Mouse (Mus musculus) erythroblast, embryonic 14.5 days (primary cell): ENCODE results near the gene Fndc11. TPM values are rescaled to one million over a fixed set of nuclear protein-coding genes. Genes with fewer than 3 reads are reported as not detected.

ENCODE experiments used
- H3K27me3 ChIP-seq: 2 replicates; pipeline ENCODE4 v1.6.1; 2012; ENCODE audit warnings: inconsistent platforms; ENCODE audit not compliant: control insufficient read depth
- H3K36me3 ChIP-seq: 2 replicates; pipeline ENCODE4 v1.6.1; 2012; ENCODE audit warnings: mild to moderate bottlenecking, inconsistent platforms; ENCODE audit not compliant: control insufficient read depth
- H3K4me1 ChIP-seq: 2 replicates; pipeline ENCODE4 v1.6.1; 2012; ENCODE audit warnings: inconsistent platforms; ENCODE audit not compliant: control insufficient read depth
- H3K4me3 ChIP-seq: replicated peaks from 2 replicates; pipeline ENCODE3; 2012; ENCODE audit warnings: moderate library complexity, mild to moderate bottlenecking, inconsistent platforms
- H3K9me3 ChIP-seq: 2 replicates; pipeline ENCODE4 v1.6.1; 2012; ENCODE audit warnings: low read length, inconsistent platforms, mixed read lengths; ENCODE audit not compliant: control insufficient read depth
- GATA1 ChIP-seq: IDR thresholded peaks from 2 replicates; pipeline ENCODE4 v1.6.1; 2012; ENCODE audit warnings: low read length, inconsistent platforms, mixed read lengths
- TAL1 ChIP-seq: IDR thresholded peaks from 3 replicates; pipeline ENCODE4 v1.6.1; 2012; ENCODE audit warnings: low read length, inconsistent platforms, mixed read lengths
- polyA plus RNA-seq: library from polyadenylated mRNA; stranded (reverse); fragments of >175 nt; gene quantifications from 2 replicates; pipeline ENCODE4 v1.2.3, GENCODE M21; 2012

The Fndc11 gene
- polyA plus RNA-seq, 1 experiment: 0.14 TPM

DNA sequence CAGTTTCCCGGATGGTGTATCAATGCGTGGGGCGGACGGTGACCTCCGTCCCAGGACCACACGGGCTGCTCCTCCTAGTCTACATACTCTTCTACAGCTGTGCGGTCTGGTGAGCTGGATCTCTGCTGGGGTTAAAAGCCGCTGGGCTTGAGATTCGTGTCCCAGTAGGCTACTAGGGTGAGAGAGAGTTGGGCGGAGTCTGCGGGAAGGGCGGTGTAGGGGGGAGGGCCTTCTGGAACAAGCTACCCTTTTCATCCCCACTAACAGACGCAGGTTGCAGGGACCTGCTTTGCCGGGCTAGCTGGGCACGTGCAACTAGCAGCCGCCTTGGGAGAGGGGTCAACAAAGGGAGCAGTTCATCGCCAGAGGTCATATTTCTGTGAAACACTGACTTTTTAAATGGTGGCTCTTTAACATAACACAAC lies 6.8 kb upstream of the Fndc11 start, which contains the start of gene Srms:
TSS of gene Srms (minus strand) at position 165 of the 425 bp plus-strand sequence.
- TF ChIP-seq TAL1: no peak
- TF ChIP-seq GATA1: no peak
- peak within 1 kb of the TSS; percentile 50 for H3K4me3 ChIP-seq

GRCm38 (mm10) chr2:181216037-181216436 lies 3.8 kb upstream of the Fndc11 start:
- TF ChIP-seq GATA1 (no peak), TAL1 (no peak)
- peaks cover 7% of the 10 kb centered on the region; the same call in 1 of the 2 replicates for H3K9me3 ChIP-seq
- H3K27me3 ChIP-seq: peaks cover 72% of the 10 kb centered on the region
- H3K36me3 ChIP-seq: no peaks in the 10 kb centered on the region
- no peak overlapping the region for H3K4me3 ChIP-seq
- peaks cover 43% of the 10 kb centered on the region for H3K4me1 ChIP-seq

More for the DNA sequence above, 6.8 kb upstream of the Fndc11 start, which contains the start of gene Srms:
- no peaks in the 10 kb centered on the region for H3K36me3 ChIP-seq
- H3K4me1 ChIP-seq: peaks cover 34% of the 10 kb centered on the region
- peaks cover 7% of the 10 kb centered on the region; the same call in 1 of the 2 replicates for H3K9me3 ChIP-seq
- peaks cover 65% of the 10 kb centered on the region for H3K27me3 ChIP-seq

GRCm38 (mm10) chr2:181218881-181219485 lies 830 bp upstream of the Fndc11 start:
- Histone ChIP-seq H3K27me3 (peaks cover 54% of the 10 kb centered on the region), H3K36me3 (no peaks in the 10 kb centered on the region), H3K9me3 (no peaks in the 10 kb centered on the region), H3K4me1 (peaks cover 29% of the 10 kb centered on the region), H3K4me3 (no peak overlapping the region)
- TF ChIP-seq GATA1: no peak

DNA sequence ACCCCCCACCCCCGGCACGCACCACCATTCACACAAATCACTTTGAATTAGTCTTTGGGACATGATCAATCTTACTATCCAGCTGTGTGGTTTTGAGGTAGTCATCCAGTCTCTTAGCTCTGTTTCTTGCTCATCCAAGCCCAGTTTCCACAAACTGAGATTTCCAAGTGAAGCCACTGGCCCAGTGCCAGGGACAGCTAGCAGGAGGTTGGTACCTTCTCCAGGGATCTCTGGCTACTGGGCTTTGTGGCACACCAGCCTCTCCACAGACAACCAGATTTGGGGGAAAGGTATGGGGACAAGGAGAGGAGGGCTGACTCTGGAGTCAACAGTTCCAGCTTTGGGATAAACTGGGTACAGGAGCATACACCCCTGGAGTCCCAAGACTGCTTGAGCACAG lies 548 bp downstream of the Fndc11 start:
- TF ChIP-seq TAL1: no peak
- TF ChIP-seq GATA1: no peak

GRCm38 (mm10) chr2:181224994-181225393 lies 5.2 kb downstream of the Fndc11 start:
- TF ChIP-seq TAL1 (no peak), GATA1 (no peak)
- Histone ChIP-seq H3K4me1 (no peaks in the 10 kb centered on the region; the same call in 1 of the 2 replicates), H3K9me3 (no peaks in the 10 kb centered on the region), H3K27me3 (peaks cover 21% of the 10 kb centered on the region), H3K36me3 (peaks cover 32% of the 10 kb centered on the region), H3K4me3 (no peak overlapping the region)

More for the DNA sequence above, 548 bp downstream of the Fndc11 start:
- Histone ChIP-seq H3K9me3 (no peaks in the 10 kb centered on the region), H3K36me3 (no peaks in the 10 kb centered on the region), H3K4me1 (peaks cover 22% of the 10 kb centered on the region), H3K27me3 (peaks cover 40% of the 10 kb centered on the region), H3K4me3 (no peak overlapping the region)

- Histone ChIP-seq H3K36me3 (peaks cover 51% of the 10 kb centered on the region), H3K9me3 (no peaks in the 10 kb centered on the region), H3K4me1 (no peaks in the 10 kb centered on the region), H3K27me3 (no peaks in the 10 kb centered on the region), H3K4me3 (no peak overlapping the region)
- no peak for TF ChIP-seq TAL1
- TF ChIP-seq GATA1: no peak
Measured at GRCm38 (mm10) chr2:181227122-181227521, 7.3 kb downstream of the Fndc11 start.

GRCm38 (mm10) chr2:181228335-181228734 lies 8.5 kb downstream of the Fndc11 start:
- no peak for TF ChIP-seq TAL1
- H3K36me3 ChIP-seq: peaks cover 63% of the 10 kb centered on the region

GRCm38 (mm10) chr2:181231171-181231570 lies 11.4 kb downstream of the Fndc11 start:
- H3K27me3 ChIP-seq: no peaks in the 10 kb centered on the region

More at GRCm38 (mm10) chr2:181228335-181228734, 8.5 kb downstream of the Fndc11 start:
- Histone ChIP-seq H3K4me1 (no peaks in the 10 kb centered on the region), H3K27me3 (no peaks in the 10 kb centered on the region), H3K4me3 (no peak overlapping the region), H3K9me3 (no peaks in the 10 kb centered on the region)

DNA sequence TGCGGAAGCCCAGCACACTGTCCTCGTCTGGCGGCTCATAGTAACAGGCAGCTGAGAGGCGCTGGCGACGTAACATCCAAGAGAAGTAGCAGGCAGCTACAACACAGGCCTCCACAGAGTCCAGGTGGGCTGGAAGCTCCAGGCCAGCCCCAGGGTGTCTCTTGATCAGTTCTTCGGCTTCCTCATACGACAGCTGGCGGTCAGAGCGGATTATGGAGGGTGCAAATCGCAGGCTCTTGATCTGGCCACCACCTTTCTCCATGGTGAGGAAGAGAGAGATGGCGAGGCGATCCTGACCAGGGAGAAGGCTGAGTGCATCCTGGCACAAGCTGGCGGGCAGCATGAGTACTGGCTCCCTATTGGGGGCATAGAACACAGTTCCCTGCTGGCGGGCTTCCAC lies 13.6 kb downstream of the Fndc11 start:
- Histone ChIP-seq H3K4me3 (no peak overlapping the region), H3K36me3 (peaks cover 93% of the 10 kb centered on the region), H3K4me1 (peaks cover 4% of the 10 kb centered on the region; the same call in 1 of the 2 replicates), H3K27me3 (no peaks in the 10 kb centered on the region), H3K9me3 (no peaks in the 10 kb centered on the region)
- TF ChIP-seq GATA1: no peak
- TF ChIP-seq TAL1: no peak

More at GRCm38 (mm10) chr2:181231171-181231570, 11.4 kb downstream of the Fndc11 start:
- Histone ChIP-seq H3K9me3 (no peaks in the 10 kb centered on the region), H3K4me1 (peaks cover 1% of the 10 kb centered on the region; the same call in 1 of the 2 replicates), H3K4me3 (no peak overlapping the region), H3K36me3 (peaks cover 91% of the 10 kb centered on the region)
- TF ChIP-seq GATA1 (no peak), TAL1 (no peak)

DNA sequence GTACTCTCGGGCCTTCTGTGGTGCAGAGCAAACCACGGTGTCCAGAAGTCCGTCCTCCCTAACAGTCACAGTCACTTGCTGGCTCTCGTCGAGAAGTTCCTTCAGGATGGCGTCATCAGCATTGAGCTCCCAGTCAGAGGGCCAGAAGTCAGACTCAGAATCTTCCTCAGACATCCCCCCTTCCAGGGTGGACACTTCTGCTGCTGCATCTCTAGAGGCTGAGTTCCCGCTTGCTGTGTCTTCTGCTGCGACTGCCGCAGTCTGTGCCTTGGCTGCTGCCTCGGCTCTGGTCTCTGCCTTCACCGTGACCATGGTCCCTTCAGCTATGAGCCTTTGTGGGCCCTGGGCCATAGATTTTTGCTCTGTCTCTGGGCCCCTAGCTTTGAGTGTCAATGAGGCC lies 14.9 kb downstream of the Fndc11 start:
- H3K4me1 ChIP-seq: peaks cover 7% of the 10 kb centered on the region
- H3K27me3 ChIP-seq: no peaks in the 10 kb centered on the region
- TF ChIP-seq GATA1 (no peak), TAL1 (no peak)
- no peak overlapping the region for H3K4me3 ChIP-seq
- H3K36me3 ChIP-seq: peaks cover 91% of the 10 kb centered on the region
- H3K9me3 ChIP-seq: no peaks in the 10 kb centered on the region
